Mouse (Mus musculus): Measurements from ENCODE around the gene Tsc2. TPM values are rescaled to one million over a fixed set of nuclear protein-coding genes. Genes with fewer than 3 reads are reported as not detected.

The Tsc2 gene
- total RNA-seq, 2 experiments from 2014 or later, result 83.2 to 105 TPM

DNA sequence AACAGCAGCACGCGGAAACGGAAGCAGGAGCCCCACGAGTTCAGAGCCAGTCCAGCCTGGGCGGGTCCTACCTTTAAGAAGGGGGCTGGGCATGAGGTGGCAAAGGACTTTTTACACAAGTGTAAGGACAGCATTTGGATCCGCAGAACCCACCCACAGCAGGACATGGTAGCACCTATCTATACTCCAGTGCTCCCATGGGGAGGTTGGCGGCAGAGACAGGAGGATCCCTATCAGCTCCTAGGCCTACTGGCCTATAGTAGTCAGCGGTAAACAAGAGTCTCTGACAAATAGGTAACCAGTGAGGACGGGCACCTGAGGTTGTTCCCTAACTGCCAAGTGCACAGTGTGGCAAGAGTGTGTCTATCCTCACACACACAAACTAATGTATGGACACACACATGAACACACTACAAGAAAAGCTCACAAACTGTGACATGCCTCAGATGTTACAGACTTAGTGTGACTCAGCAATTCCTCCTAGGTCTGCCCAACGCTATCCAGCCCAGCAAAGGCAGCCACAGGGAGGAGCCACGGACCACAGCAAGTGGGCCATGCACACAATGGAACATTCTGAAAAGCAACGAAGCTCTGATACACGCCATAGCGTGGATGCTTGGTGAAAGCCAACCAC is 14.8 kb downstream of the Tsc2 start:
- DNase-seq (ENCODE audit: low spot score), result no peak

DNA sequence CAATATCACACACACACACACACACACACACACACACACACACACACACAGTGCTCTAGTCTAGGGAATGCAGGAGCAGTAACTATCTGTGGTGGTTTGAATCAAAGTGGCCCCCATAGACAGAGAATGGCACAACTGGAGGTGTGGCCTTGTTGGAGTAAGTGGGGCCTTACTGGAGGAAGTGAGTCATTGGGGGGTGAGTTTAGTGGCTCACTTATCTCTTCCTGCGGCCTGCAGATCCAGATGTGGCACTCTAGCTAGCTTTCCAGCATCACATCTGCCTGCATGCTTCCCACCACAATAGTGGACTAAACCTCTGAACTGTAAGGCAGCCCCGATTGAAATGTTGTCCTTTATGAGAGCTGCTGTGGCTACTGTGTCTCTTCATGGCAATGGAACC is 21.7 kb downstream of the Tsc2 start:
- no peak for DNase-seq (ENCODE audit: low spot score)

DNA sequence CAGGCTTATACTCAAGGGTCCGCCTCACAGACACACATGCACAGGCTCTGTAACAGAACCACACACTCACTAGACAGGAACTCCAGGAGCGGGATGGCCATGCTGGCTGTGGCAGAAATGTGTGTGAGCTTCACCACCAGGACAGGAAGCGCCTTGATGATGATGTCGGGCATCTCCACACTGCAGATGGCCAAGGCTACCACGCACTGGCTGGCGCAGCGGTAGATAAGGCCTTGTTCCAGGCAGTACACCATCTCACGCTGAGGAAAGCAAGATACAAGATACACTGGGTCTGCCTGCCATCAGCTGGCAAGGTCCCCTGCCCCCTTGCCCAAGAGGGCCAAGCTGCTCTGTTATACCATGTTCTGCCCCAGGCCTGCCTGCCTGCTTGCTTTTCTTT is 23.6 kb downstream of the Tsc2 start:
- no peak for DNase-seq (ENCODE audit: low spot score)

DNA sequence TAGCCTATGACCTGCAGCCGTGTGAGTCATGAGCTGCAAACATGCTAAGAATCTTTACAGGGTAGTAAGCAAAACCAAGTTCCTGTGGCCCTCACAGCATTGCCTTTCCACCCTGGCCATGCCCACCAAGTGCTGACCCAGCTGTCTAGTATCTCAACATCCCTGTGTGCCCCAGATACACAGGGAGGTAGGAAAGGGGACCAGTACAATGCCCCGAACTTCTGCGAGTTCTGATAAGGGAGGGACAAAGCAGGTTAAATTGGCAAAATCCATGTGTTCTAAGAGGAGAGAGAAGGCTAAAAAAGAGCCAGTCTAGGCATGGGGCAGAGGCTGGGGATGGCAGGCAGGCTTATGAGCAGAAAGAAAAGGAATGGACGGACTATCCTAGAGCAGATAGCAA is 24.1 kb downstream of the Tsc2 start:
- DNase-seq (ENCODE audit: low spot score), result no peak

DNA sequence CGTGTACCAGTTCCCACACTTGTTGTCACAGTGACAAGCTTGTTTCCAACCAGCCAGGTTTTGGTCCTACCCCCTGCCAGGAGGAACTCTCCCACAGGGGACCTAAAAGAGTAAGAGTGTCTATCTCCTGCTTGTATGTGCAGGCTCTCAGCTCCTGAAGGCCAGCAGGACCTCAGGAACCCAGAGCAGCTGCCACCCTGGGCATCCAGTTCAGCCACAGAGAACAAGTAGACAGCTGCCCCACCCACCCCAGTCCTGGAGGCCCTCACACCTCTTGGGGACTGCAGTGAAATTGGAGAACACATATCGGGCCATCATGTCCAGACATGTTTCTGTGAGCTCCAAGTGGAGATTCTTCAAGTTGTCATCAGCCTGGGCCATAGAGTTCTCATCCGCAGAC is 27.9 kb downstream of the Tsc2 start:
- no peak for DNase-seq (ENCODE audit: low spot score)

DNA sequence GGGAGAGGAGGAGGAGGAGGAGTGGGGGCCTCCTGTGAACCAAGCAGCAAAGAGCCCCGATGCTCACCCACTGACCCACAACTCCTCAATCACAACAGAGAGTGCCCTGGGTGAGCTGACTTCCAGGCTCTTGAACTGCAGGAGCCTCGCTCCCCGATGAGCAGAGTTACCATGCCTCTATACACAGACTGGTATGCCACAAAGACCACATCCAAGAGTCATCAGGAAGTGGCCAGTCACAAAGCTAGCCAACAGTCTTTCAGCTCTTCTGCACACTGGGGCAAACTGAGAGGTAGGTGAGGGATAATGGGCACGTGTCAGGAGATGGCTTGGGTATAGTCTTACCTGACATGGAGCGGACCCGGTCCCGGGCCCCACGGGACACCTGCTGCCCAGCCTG is 28.5 kb downstream of the Tsc2 start:
- DNase-seq (ENCODE audit: low spot score), result no peak

DNA sequence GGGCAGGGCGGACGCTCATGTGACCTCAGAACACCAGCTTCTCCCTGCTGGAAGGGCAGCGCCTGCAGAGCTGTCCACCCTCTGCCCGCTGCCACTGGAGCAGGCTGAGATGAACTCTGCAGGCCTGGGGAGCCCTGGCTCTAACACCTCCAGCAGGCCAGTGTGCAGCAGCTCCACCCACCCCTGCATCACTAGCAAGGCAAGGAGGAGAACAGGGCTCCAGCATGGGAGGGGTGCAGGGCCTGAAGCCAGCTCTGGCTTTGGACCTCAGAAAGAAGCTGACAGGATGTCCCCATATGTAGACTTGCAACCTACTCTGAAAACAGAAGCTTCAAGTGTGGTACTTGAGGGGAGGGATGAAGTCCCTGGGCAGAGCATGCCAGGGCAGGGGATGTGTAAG is 31.9 kb downstream of the Tsc2 start:
- no peak for DNase-seq (ENCODE audit: low spot score)

DNA sequence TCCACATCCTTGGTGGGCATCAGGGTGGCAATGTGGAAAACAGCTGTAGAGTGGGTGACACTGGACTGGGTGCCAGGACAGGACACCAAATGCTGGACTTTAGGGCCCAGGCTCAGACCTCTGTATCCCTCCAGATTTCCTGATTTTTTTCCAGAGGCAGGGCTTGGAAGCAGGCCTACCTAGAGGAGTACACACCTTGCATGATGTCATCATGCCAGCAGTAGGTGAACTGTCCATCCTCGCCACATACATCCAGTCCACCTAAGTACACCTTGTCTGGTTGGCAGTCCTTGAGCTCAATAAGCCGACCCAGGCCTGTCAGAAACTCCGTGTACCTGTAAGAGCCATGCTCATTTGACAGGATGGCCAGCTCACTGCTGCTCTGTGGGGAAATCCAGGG is 34.4 kb downstream of the Tsc2 start:
- no peak for DNase-seq (ENCODE audit: low spot score)

DNA sequence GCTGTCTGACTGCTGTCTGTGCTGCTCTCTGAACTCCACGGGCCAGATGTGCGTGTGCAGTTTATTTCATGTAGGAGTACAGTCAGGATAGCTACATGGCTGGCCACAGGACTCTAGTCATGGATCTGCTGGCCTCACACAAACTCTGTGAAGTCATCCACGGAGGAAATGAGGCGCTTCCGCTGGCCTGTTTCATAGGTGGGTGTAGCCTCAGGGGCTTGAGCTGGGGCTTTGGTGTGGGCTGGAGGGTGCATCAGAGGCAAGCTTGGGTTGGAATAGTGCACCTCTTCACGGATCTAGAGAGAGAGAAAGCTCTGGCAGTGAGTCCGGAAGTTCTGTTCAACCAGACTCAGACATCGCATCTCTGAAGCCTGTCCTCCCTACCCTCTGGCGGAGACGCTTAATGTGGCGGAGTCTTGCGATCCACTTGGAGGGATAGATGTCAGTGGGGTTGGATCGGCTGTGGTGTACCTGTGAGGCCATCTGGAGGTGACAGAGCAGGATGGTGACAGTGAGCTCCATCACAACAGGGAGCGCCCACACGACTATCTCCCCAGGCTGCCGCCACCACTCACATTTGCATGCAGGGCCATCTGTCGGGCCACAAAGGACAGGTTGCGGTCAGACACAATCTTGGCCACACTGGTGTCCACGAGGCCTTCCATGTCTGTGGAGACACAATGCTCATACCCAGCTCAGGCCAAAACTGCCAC is 35.8 kb downstream of the Tsc2 start:
- no peak for DNase-seq (ENCODE audit: low spot score)

DNA sequence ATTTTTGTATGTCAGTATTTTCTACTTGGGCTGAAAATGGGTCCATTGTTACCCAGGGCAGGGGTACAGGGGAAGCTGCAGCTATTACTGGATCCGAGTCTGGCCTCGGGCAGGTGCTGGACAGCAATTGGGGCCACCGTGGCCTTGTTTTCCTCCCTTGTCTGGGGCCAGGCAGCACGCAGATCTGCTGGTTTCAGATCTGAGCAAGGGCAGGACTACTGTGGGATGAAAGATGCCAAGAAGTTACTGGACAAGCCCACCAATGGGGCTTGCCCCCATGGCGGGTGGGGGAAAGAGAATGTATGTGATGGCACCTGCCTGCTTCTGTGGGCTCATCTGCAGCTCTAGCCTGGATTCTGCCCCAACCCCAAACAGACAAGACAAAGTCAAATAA is 36.4 kb downstream of the Tsc2 start:
- no peak for DNase-seq (ENCODE audit: low spot score)

DNA sequence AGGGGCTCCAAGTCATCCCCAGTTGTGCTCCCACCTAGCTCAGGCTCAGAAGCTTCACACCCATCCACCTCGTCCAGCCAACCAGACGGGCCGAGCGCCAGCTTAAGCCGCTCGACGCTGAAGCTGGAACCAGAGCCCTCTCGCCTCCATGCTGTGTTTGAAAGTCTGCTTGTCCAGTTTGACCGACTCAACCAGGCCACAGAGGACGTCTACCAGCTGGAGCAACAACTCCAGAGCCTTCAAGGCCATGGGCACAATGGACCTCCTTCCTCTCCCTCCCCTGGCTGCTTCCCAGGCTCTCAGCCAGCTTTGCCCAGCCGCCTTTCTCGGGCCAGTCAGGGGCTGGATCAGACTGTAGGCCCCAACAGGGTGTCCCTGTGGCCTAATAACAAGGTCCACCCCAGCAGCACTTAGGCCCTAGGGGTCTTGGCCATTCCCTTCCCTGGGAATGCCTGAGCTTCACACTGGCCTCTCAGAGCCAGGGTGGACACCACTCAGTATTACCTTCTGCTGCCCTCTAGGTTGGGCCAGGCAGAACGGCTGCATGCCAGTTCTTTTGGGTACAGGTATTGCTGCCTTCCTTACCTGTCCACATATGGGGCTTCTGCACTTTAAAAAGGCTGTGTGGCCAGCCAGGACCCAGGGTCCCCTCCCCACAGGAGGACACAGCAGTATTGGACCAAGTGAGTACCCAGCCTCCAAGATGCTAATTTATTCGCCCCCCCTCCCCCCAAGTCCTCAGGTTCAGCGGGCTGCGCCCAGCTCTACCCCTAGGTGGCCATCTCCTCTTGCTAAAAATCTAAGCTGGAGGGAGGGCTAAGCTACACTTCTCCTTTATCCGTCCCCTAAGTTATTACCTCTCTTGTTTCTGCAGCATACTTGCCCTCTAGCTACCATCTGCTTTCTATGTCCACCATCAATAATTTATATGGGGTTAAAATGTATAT is 37.0 kb downstream of the Tsc2 start:
- no peak for DNase-seq (ENCODE audit: low spot score)

DNA sequence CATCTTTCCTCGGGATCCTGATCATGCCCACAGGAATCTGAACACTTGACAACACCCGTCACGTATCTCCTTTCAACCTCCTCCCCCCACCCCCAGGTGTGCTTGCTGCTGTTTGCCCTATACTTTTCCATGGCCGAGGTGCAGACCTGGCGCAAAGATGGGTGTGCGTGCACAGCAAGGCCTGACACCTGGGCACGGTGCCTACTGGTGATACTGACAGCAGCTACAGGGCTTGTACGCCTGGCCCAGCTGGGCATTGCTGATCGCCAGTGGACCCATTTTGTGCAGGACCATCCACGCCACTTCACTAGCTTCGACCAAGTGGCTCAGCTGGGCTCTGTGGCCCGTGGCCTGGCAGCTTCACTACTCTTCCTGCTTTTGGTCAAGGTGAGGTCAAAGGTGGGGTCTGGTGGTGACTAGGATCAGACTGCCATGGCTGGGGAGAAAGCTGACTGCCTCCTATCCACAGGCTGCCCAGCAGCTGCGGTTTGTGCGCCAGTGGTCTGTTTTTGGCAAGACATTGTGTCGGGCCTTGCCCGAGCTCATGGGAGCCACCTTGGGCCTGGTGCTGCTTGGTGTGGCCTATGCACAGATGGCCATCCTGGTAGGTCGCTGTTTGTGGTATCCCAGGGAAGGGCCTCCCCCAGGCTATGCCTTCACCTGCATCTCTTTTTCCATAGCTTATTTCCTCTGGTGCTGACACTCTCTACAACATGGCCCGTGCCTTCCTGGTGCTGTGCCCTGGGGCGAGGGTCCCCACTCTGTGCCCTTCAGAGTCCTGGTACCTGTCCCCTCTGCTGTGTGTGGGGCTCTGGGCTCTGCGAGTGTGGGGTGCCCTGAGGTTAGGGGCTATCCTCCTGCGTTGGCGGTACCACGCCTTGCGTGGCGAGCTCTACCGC is 38.2 kb downstream of the Tsc2 start:
- DNase-seq (ENCODE audit: low spot score), result no peak

DNA sequence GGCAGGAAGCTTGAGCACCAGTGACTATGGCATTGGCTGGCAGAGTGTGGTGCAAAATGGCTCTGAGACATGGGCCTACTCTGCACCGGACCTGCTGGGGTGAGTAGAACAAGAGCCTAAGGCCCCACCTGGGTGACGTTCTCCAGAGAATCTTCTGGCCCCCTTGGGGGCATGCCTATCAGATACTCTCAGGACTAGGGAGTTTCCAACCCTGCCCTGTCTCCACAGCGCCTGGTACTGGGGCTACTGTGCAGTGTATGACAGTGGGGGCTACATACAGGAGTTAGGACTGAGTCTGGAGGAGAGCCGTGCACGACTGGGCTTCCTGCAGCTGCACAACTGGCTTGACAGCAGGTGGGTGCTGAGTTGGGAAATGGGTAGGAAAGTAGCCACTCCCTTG is 39.2 kb downstream of the Tsc2 start:
- no peak for DNase-seq (ENCODE audit: low spot score)

DNA sequence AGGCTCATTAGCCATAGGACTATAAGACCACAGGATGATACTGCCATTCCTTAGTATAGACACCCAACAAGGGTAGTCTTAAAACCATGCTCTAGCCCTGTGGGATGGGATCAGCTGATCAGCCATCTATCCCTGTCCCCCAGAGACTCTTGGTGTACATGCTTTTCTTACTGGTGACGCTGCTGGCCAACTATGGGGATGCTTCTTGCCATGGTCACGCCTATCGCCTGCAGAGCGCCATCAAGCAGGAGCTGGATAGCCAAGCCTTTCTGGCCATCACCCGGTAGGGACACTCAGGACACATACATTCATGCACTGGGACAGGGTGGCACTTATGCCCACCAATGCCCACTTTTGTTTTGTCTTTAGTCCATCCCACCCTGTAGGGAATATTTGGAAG is 40.7 kb downstream of the Tsc2 start:
- DNase-seq (ENCODE audit: low spot score), result no peak

DNA sequence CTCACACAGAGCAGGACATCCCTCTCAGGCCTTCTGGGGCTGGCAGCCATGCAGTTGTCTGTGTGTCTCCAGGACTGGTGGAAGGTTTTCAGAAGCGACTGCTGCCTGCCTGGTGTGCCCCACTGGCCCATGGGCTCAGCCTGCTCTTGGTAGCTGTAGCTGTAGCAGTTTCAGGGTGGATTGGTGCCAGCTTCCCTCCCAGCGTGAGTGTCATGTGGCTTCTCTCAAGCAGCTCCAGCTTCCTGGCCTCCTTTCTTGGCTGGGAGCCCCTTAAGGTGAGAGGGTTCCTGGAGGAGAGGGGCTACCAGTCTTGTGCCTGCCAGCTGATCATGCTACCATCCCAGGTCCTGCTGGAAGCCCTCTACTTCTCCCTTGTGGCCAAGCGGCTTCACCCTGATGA is 41.5 kb downstream of the Tsc2 start:
- DNase-seq (ENCODE audit: low spot score), result peak; percentile 36

DNA sequence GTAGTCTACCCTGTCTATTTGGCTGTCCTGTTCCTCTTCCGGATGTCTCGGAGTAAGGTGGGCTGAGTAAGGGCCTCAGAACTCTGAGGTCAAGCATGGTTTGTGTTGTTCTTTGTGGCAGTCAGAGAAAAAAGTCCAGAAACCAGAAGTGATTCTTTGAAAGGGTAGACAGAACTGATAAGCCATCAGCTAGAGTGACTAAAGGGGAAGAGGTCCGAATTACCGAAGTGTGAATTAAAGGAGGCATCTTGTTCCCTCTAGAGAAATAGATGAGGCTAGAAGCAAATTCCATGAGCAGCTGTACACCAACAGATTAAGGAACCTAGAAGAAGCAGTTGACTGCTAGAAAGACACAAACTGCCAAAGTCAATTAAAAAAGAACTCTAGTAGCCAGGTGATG is 45.9 kb downstream of the Tsc2 start:
- no peak for DNase-seq (ENCODE audit: low spot score)

DNA sequence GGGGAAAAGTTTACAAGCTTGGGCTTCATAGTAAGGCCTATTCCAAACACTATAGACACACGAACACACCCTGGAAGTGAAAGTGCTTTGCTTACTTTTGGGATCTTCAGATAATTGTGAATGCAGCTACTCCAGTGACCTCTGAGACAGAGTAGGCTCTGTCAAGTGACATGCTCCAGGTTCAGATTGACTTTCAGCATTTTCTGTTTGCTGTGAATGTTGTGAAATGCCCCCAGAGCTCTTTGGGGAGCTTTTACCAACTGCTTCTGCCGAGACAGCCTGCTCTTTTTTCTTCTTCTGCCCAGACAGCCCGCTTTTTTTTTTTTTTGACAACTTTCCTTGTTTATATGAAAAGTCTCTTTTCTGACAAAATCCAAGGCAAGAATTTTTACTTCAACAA is 47.9 kb downstream of the Tsc2 start:
- no peak for DNase-seq (ENCODE audit: low spot score)

DNA sequence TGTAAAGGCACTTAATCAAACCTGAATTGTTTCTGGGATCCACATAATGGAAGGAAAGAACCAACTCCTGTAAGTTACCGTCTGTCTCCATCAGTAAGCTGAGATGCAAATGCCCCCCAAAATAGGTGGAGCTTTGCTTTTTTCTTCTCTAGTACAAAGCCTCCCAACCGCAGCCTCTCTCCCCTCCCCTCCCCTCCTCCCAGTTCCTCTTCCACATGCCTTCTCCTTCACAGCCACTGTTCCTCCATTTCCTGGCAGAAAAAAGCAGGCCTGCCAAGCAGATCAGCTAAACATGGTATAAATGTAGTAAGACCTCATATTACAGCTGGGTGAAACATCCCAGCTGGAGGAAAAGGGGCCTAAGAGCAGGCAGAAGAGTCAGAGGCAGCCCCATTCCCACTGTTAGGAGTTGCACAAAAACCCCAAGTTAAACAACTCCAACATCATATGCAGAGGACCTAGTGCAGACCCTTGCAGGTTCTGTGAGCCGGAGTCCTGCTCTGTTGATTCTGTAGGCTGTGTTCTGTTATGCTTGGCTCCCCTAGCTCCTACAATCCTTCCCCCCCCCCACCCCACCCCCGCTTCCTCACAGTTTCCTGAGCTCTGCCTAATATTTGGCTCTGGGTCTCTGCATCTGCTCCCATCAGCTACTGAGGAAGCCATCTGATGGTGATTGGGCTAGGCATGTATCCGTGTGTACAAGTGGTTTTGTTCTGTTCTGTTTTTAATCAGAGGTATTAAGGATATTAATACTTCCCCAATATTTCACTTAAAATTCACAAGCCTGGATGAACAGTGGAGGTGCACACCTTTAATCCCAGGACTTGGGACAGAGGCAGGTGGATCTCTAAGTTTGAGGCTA is 48.6 kb downstream of the Tsc2 start:
- DNase-seq (ENCODE audit: low spot score), result no peak

DNA sequence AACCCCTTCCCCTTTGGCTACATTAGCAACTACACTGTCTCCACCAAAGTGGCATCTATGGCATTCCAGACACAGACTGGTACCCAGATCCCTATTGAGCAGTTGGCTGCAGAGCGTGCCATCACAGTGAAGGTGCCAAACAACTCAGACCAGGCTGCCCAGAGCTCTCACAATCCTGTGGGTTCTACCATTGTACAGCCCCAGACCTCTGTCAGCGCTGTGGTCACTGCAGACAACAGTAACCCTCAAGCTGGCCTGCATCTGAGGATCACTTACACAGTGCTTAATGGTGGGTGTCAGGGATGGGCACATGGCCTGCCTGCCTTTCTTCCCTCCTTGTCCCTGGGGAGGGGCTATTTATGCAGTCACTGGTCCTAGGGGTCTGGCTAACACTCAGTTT is 52.1 kb downstream of the Tsc2 start:
- DNase-seq (ENCODE audit: low spot score), result no peak

DNA sequence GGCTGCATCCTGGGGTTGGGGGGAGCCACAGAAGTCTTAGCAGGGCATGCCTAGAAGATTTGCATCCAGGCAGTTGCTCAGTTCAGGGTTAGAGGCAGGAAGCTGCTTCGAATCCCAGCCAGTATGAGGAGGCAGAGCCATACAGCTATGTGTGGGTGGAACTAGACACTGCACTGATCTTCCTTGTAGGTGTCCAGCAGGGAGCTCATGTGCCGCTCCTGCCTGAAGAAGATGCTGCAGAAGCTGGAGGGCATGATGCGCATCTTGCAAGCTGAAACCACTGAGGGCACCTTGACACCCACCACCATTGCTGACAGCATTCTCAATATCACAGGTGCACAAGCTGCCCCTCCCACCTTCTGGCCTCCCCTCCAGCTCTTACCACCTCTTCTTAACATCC is 52.9 kb downstream of the Tsc2 start:
- no peak for DNase-seq (ENCODE audit: low spot score)

DNA sequence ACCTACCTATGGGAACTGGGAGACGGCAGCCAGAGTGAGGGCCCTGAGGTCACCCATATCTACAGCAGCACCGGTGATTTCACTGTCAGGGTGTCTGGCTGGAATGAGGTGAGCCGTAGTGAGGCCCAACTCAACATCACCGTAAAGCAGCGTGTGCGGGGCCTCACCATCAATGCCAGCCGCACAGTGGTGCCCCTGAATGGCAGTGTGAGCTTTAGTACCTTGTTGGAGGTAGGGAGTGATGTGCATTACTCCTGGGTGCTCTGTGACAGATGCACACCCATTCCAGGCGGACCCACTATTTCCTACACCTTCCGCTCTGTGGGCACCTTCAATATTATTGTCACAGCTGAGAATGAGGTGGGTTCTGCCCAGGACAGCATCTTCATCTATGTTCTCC is 58.6 kb downstream of the Tsc2 start:
- no peak for DNase-seq (ENCODE audit: low spot score)

Data from gastrocnemius, adult 18-20 months (tissue).